Mouse (Mus musculus) brain, embryonic 14.5 days (tissue): ENCODE data around the gene Rhod.

ENCODE experiments used
- CTCF ChIP-seq: fragments of 200-500 bp; IDR thresholded peaks from 2 replicates; pipeline ENCODE4 v1.5.1; 2012; ENCODE audit warnings: inconsistent platforms, mild to moderate bottlenecking, moderate library complexity, borderline replicate concordance; ENCODE audit not compliant: insufficient read depth, insufficient read length; ENCODE audit errors: extremely low read depth
- POLR2A ChIP-seq: fragments of 200-500 bp; IDR thresholded peaks from 2 replicates; pipeline ENCODE4 v1.6.1; 2012; ENCODE audit warnings: mild to moderate bottlenecking, inconsistent platforms, borderline replicate concordance; ENCODE audit not compliant: poor library complexity, insufficient read depth, insufficient read length, severe bottlenecking; ENCODE audit errors: extremely low read depth

GRCm38 (mm10) chr19:4417713-4418112 lies 21.5 kb downstream of the Rhod start:
- TF ChIP-seq CTCF (no peak), POLR2A (no peak)
